Comparison of ENCODE assay signal across 22 mouse cellular contexts in the genomic region with DNA sequence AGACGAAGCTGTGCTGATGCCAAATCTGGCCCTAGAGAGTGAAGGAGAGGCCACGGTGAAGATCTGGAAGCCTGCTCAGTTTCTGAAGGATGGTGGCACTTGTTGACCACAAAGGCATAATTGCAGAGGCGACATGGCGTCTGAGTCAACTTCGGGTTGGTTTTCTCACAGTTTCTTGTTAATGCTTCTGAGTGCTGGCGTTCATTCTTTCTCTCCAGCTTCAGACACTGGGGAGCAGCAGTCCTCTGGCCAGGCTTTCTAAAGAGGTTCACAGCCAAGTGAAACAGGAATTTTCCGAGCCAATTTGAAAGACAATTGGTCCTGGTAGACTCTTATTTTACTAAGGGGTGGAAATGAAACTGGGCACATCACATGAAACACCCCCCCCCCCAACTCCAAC.
A peak's percentile ranks its signal among the peaks of the same experiment; 100 is the strongest.
DNase-seq lines count a peak whose midpoint lies in the region; ATAC-seq and TF ChIP-seq lines count a peak whose summit lies in the region.
"Had no signal": no experiment of that assay in that cellular context is flagged by ENCODE, and none has a peak within 500 bp of the region (broad histone marks: within the 10 kb centered on the region; RNA-seq: fewer than 3 reads in every experiment).

No protein-coding gene starts in this region.

- peaks cover 3% of the 10 kb centered on the region; the same call in 1 of the 2 replicates for H3K4me1 ChIP-seq in heart, embryonic 10.5 days
- H3K4me1 ChIP-seq in heart, embryonic 12.5 days (replicated peaks) = no peaks in the 10 kb centered on the region
- H3K4me1 ChIP-seq in midbrain, embryonic 11.5 days (ENCODE audit: control insufficient read depth, insufficient read depth, low read length) = peaks cover 12% of the 10 kb centered on the region
- peaks cover 11% of the 10 kb centered on the region; the same call in 1 of the 2 replicates for H3K4me1 ChIP-seq in midbrain, embryonic 14.5 days (ENCODE audit: control insufficient read depth, insufficient read depth, low read length)
- no peaks in the 10 kb centered on the region for H3K4me1 ChIP-seq in intestine, postnatal 0 days (replicated peaks; ENCODE audit: control insufficient read depth, insufficient read depth, low read length)
- H3K4me1 ChIP-seq: embryonic facial prominence, embryonic 12.5 days had no signal

- H3K27me3 ChIP-seq in heart, embryonic 10.5 days (ENCODE audit: insufficient read depth, poor library complexity, severe bottlenecking) = no peaks in the 10 kb centered on the region
- no peaks in the 10 kb centered on the region for H3K27me3 ChIP-seq in heart, embryonic 12.5 days (replicated peaks)
- no peaks in the 10 kb centered on the region; the same call in 1 of the 2 replicates for H3K27me3 ChIP-seq in midbrain, embryonic 11.5 days (ENCODE audit: control insufficient read depth, insufficient read depth, low read length)
- no peaks in the 10 kb centered on the region for H3K27me3 ChIP-seq in midbrain, embryonic 14.5 days (ENCODE audit: control insufficient read depth, insufficient read depth, low read length)
- no peaks in the 10 kb centered on the region for H3K27me3 ChIP-seq in intestine, postnatal 0 days (replicated peaks; ENCODE audit: control insufficient read depth, insufficient read depth, low read length)
- H3K27me3 ChIP-seq: embryonic facial prominence, embryonic 12.5 days; forebrain, embryonic 13.5 days; forebrain, embryonic 15.5 days; Patski had no signal

- no peak overlapping the region for H3K9ac ChIP-seq in heart, embryonic 12.5 days
- H3K9ac ChIP-seq in midbrain, embryonic 11.5 days (ENCODE audit: low read length) = no peak overlapping the region
- H3K9ac ChIP-seq in midbrain, embryonic 14.5 days (replicated peaks; ENCODE audit: low read length) = no peak overlapping the region
- no peak overlapping the region for H3K9ac ChIP-seq in intestine, postnatal 0 days (ENCODE audit: low read depth, low read length)
- H3K9ac ChIP-seq: embryonic facial prominence, embryonic 12.5 days; forebrain, embryonic 13.5 days; forebrain, embryonic 15.5 days had no signal

- H3K9me3 ChIP-seq in heart, embryonic 10.5 days = no peaks in the 10 kb centered on the region
- H3K9me3 ChIP-seq in heart, embryonic 12.5 days (replicated peaks) = no peaks in the 10 kb centered on the region
- no peaks in the 10 kb centered on the region for H3K9me3 ChIP-seq in midbrain, embryonic 11.5 days (ENCODE audit: control insufficient read depth, low read length)
- no peaks in the 10 kb centered on the region for H3K9me3 ChIP-seq in midbrain, embryonic 14.5 days (ENCODE audit: control insufficient read depth, low read length)
- H3K9me3 ChIP-seq in intestine, postnatal 0 days (ENCODE audit: control insufficient read depth) = no peaks in the 10 kb centered on the region
- H3K9me3 ChIP-seq: embryonic facial prominence, embryonic 10.5 days; embryonic facial prominence, embryonic 12.5 days; forebrain, embryonic 13.5 days; forebrain, embryonic 15.5 days; G1E had no signal

- peak; percentile 91 for DNase-seq in heart, adult 11 months
- DNase-seq in heart, embryonic 10.5 days (ENCODE audit: low spot score) = no peak
- peak; percentile 18 to 23 for DNase-seq in heart, postnatal 10 days
- DNase-seq in midbrain, embryonic 11.5 days (ENCODE audit: low spot score, missing footprints) = peak; percentile 67
- no peak for DNase-seq in midbrain, embryonic 14.5 days
- DNase-seq: adrenal gland, adult 8-10 months; adrenal gland, postnatal 14 days; adrenal gland, postnatal 36 days; cerebellum, adult 11-12 months; cerebellum, adult 2 months; cerebellum, adult 9-10 months; cerebellum, postnatal 10 days; cerebellum, postnatal 25 days had no signal

- 85% methylated on average over 7 of the region's 7 CpGs for WGBS in heart, embryonic 10.5 days
- WGBS in heart, embryonic 12.5 days = 82% methylated on average over 7 of the region's 7 CpGs
- 88% methylated on average over 7 of the region's 7 CpGs for WGBS in midbrain, embryonic 11.5 days
- 87% methylated on average over 7 of the region's 7 CpGs for WGBS in midbrain, embryonic 14.5 days
- 84% methylated on average over 7 of the region's 7 CpGs for WGBS in intestine, postnatal 0 days

- intact Hi-C loops in heart, postnatal 10 days (cut with DNase I) = no loop called here

- no peak overlapping the region for H3K27ac ChIP-seq in heart, embryonic 10.5 days
- H3K27ac ChIP-seq in heart, embryonic 12.5 days (ENCODE audit: poor library complexity, severe bottlenecking) = no peak overlapping the region
- H3K27ac ChIP-seq in midbrain, embryonic 11.5 days (ENCODE audit: low read depth, low read length) = no peak overlapping the region
- H3K27ac ChIP-seq in midbrain, embryonic 14.5 days (replicated peaks; ENCODE audit: low read depth, low read length) = no peak overlapping the region
- H3K27ac ChIP-seq in intestine, postnatal 0 days (ENCODE audit: low read depth, low read length) = no peak overlapping the region
- H3K27ac ChIP-seq: embryonic facial prominence, embryonic 10.5 days; embryonic facial prominence, embryonic 12.5 days; forebrain, embryonic 13.5 days; forebrain, embryonic 15.5 days had no signal

- H3K4me2 ChIP-seq in heart, embryonic 12.5 days = no peak overlapping the region
- no peak overlapping the region for H3K4me2 ChIP-seq in midbrain, embryonic 11.5 days
- H3K4me2 ChIP-seq in midbrain, embryonic 14.5 days (ENCODE audit: low read length) = no peak overlapping the region
- no peak overlapping the region for H3K4me2 ChIP-seq in intestine, postnatal 0 days (replicated peaks; ENCODE audit: low read depth)
- H3K4me2 ChIP-seq: embryonic facial prominence, embryonic 12.5 days; forebrain, embryonic 13.5 days; forebrain, embryonic 15.5 days had no signal

- H3K36me3 ChIP-seq in heart, embryonic 10.5 days = no peaks in the 10 kb centered on the region
- no peaks in the 10 kb centered on the region for H3K36me3 ChIP-seq in heart, embryonic 12.5 days
- no peaks in the 10 kb centered on the region for H3K36me3 ChIP-seq in midbrain, embryonic 11.5 days (ENCODE audit: control insufficient read depth, insufficient read depth, low read length)
- H3K36me3 ChIP-seq in midbrain, embryonic 14.5 days (ENCODE audit: control insufficient read depth, insufficient read depth, low read length) = no peaks in the 10 kb centered on the region
- no peaks in the 10 kb centered on the region for H3K36me3 ChIP-seq in intestine, postnatal 0 days (ENCODE audit: control insufficient read depth, insufficient read depth)
- H3K36me3 ChIP-seq: embryonic facial prominence, embryonic 10.5 days; embryonic facial prominence, embryonic 12.5 days; forebrain, embryonic 15.5 days; G1E had no signal

- no peak for TF ChIP-seq CTCF in intestine, postnatal 0 days (IDR thresholded peaks at IDR 0.05; ENCODE audit: low read depth)

- no peak for ATAC-seq in heart, embryonic 12.5 days (ENCODE audit: insufficient number of reproducible peaks, low FRiP score)
- no peak for ATAC-seq in midbrain, embryonic 11.5 days (ENCODE audit: low FRiP score)
- no peak for ATAC-seq in midbrain, embryonic 14.5 days (ENCODE audit: low FRiP score, low TSS enrichment)
- no peak for ATAC-seq in intestine, postnatal 0 days
- ATAC-seq: activated CD4-positive, CD25-positive, alpha-beta regulatory T cell, adult 4 months; forebrain, embryonic 13.5 days; forebrain, embryonic 15.5 days; Patski had no signal

- no peak overlapping the region for H3K4me3 ChIP-seq in heart, embryonic 10.5 days
- no peak overlapping the region for H3K4me3 ChIP-seq in heart, embryonic 12.5 days
- H3K4me3 ChIP-seq in midbrain, embryonic 11.5 days (ENCODE audit: low read depth, low read length) = no peak overlapping the region
- H3K4me3 ChIP-seq in midbrain, embryonic 14.5 days (replicated peaks; ENCODE audit: low read depth, low read length) = no peak overlapping the region
- H3K4me3 ChIP-seq in intestine, postnatal 0 days (ENCODE audit: low read depth, low read length) = no peak overlapping the region
- H3K4me3 ChIP-seq: embryonic facial prominence, embryonic 10.5 days; embryonic facial prominence, embryonic 12.5 days; forebrain, embryonic 13.5 days; forebrain, embryonic 15.5 days had no signal

Comparison
In these comparisons a context has a peak if more than half of its experiments do, and no peak if none do; other contexts are left out.
1. DNase-seq: peak in heart, adult 11 months (single experiment), heart, postnatal 10 days (2 of 2) and midbrain, embryonic 11.5 days (single experiment); none in heart, embryonic 10.5 days (single experiment) and midbrain, embryonic 14.5 days (single experiment).